ENCODE assay signal across 8 mouse cellular contexts in genomic region chr10:78244438-78245224, GRCm38 (mm10). TPM values are rescaled to one million over a fixed set of nuclear protein-coding genes. Genes with fewer than 3 reads are reported as not detected.
DNase-seq lines count a peak whose midpoint lies in the region; ATAC-seq and TF ChIP-seq lines count a peak whose summit lies in the region.

TSS of gene Trappc10 (minus strand) at chr10:78244641.

- peak within 1 kb of the TSS; percentile 91 for H3K4me2 ChIP-seq in forebrain, embryonic 14.5 days (ENCODE audit: low read length)
- H3K4me2 ChIP-seq in neural tube, embryonic 15.5 days = peak within 1 kb of the TSS; percentile 92

- no peaks in the 10 kb centered on the region for H3K36me3 ChIP-seq in E14TG2a.4 (ENCODE audit: insufficient read depth, low read length)
- no peaks in the 10 kb centered on the region for H3K36me3 ChIP-seq in forebrain, embryonic 14.5 days (ENCODE audit: control insufficient read depth, insufficient read depth, low read length)
- no peaks in the 10 kb centered on the region for H3K36me3 ChIP-seq in neural tube, embryonic 15.5 days

- TF ChIP-seq CTCF in E14TG2a.4 (conservative IDR thresholded peaks at IDR 0.05; ENCODE audit: low read length) = no peak

- peak; percentile 86 for ATAC-seq in cerebellum, adult (ENCODE audit: insufficient number of reproducible peaks, low FRiP score, low TSS enrichment)
- ATAC-seq in forebrain, embryonic 14.5 days = peak; percentile 96
- peak; percentile 96 for ATAC-seq in neural tube, embryonic 15.5 days (ENCODE audit: low FRiP score)

- peak within 1 kb of the TSS; percentile 88 for H3K4me3 ChIP-seq in E14TG2a.4 (replicated peaks; ENCODE audit: low read length)
- peak within 1 kb of the TSS; percentile 85 for H3K4me3 ChIP-seq in forebrain, embryonic 14.5 days (ENCODE audit: low read depth, low read length)
- peak within 1 kb of the TSS; percentile 89 for H3K4me3 ChIP-seq in neural tube, embryonic 15.5 days (replicated peaks)

- peaks cover 38% of the 10 kb centered on the region for H3K27me3 ChIP-seq in E14TG2a.4 (ENCODE audit: insufficient read depth, low read length)
- no peaks in the 10 kb centered on the region for H3K27me3 ChIP-seq in forebrain, embryonic 14.5 days (replicated peaks; ENCODE audit: control insufficient read depth, insufficient read depth, low read length)
- H3K27me3 ChIP-seq in neural tube, embryonic 15.5 days (replicated peaks) = no peaks in the 10 kb centered on the region

- peak within 1 kb of the TSS; percentile 76; the same call in 1 of the 2 replicates for H3K27ac ChIP-seq in forebrain, embryonic 14.5 days (ENCODE audit: low read depth, low read length)
- peak within 1 kb of the TSS; percentile 92 for H3K27ac ChIP-seq in neural tube, embryonic 15.5 days (replicated peaks)

- peaks cover 18% of the 10 kb centered on the region for H3K4me1 ChIP-seq in E14TG2a.4 (replicated peaks; ENCODE audit: low read depth, low read length)
- peaks cover 11% of the 10 kb centered on the region for H3K4me1 ChIP-seq in forebrain, embryonic 14.5 days (ENCODE audit: control insufficient read depth, insufficient read depth, low read length)
- H3K4me1 ChIP-seq in neural tube, embryonic 15.5 days = peaks cover 24% of the 10 kb centered on the region

- under 1% methylated on average over 53 of the region's 74 CpGs for WGBS in forebrain, embryonic 14.5 days
- WGBS in neural tube, embryonic 15.5 days = under 1% methylated on average over 73 of the region's 74 CpGs

- peak within 1 kb of the TSS; percentile 85 for H3K9ac ChIP-seq in forebrain, embryonic 14.5 days (ENCODE audit: low read length)
- peak within 1 kb of the TSS; percentile 75 for H3K9ac ChIP-seq in neural tube, embryonic 15.5 days (replicated peaks)

- intact Hi-C loops in heart, postnatal 14 days (cut with DNase I) = no loop called here

- peak; percentile 89 for DNase-seq in forebrain, embryonic 14.5 days (ENCODE audit: low spot score)
- DNase-seq in heart, postnatal 14 days = peak; percentile 91 to 94
- peak; percentile 85 for DNase-seq in layer of hippocampus, adult 11-12 months (ENCODE audit: low spot score)
- peak; percentile 89 to 90 for DNase-seq in lung, adult 18-20 months
- peak; percentile 88 for DNase-seq in testis, postnatal 14 days (ENCODE audit: low spot score)

- H3K9me3 ChIP-seq in E14TG2a.4 (ENCODE audit: low read length) = no peaks in the 10 kb centered on the region
- H3K9me3 ChIP-seq in forebrain, embryonic 14.5 days (replicated peaks; ENCODE audit: control insufficient read depth, low read length) = no peaks in the 10 kb centered on the region
- H3K9me3 ChIP-seq in neural tube, embryonic 15.5 days (replicated peaks) = no peaks in the 10 kb centered on the region

RNA-seq across cellular contexts. Expression of gene Trappc10, which starts in this region (rescaled TPM):
- 19.9 and 22.5 TPM in 2 replicates for polyA plus RNA-seq in forebrain, embryonic 14.5 days (2014; fragmentation: Nextera tagmentation; extraction: Ambion mirVana)
- total RNA-seq in heart, postnatal 14 days (2021) = 10 to 100 TPM; 42.0 to 42.8 TPM
- 23.1 and 28.4 TPM in 2 replicates for polyA plus RNA-seq in neural tube, embryonic 15.5 days (2015; fragmentation: Nextera tagmentation; extraction: Ambion mirVana)

Comparison
In these comparisons a context has a peak if more than half of its experiments do, and no peak if none do; other contexts are left out.
1. Peak in every context shown above with its lines: DNase-seq, ATAC-seq, H3K4me3 ChIP-seq and H3K27ac ChIP-seq.